Mouse (Mus musculus): ENCODE data around the gene Timeless. TPM values are rescaled to one million over a fixed set of nuclear protein-coding genes. Genes with fewer than 3 reads are reported as not detected.
"Not testable (repeated sequence)": the region's sequence is repeated elsewhere in the genome, so short reads cannot be mapped to it uniquely, and the experiment has no call there.

Timeless gene
- 5.7 TPM in 2 replicates for polyA plus RNA-seq (2012; rRNA removed)

DNA sequence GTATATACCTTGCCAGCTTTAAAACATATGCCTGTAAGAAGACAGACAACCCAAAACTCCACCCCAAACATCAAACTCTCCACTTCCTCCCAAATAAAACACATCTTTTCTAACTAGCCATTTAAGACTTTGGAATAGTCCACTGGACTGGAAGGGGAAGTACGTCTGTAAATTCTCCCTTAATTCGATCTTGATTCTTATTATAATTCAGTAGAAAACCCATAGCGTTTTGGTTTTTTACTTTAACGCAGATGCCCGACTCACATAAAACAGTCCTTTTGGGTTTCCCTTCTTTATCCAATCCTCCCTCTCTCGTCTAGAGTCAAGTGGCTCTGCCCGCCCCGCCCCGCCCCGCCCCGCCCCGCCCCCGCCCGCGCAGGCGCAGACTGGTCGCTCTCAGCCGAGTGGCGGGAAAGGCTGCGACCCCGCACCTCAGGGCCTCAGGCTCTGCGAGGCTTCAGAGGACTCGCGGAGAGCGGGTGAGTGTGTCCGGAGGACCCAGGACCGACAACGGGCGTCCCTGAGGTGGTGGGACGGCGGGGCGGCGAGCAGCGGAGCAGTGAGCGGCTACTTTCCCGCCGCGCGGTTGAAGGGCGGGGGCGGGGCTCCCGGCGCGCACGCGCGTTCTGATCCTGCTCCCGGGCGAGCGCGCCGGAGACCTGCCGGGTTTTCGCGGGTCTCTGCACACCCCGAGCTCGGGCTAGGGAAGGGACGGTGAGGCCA is at the start of gene Timeless:
Timeless (plus strand) TSS at position 369 of the 723 bp plus-strand sequence.
- WGBS: under 1% methylated on average over 57 of the region's 58 CpGs
- peak; percentile 59 for DNase-seq (ENCODE audit: low read depth, low spot score)

DNA sequence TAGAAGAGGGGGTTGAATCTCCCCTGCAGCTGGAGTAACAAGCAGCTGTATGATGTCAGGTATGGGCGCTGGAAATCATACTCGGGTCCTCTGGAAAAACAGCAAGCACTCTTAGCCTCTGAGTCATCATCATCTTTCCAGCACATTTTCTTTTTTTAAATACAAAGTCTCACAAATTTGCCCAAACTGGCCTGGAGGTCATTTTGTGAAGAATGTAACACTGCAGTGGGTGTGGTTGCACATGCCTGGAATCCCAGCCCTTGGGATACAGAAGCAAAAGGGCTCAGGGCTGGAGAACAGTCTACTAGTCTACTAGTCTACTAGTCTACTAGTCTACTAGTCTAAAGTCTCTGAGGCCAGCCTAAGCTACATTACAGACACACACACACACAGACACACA is 47.6 kb upstream of the Timeless start:
- 70% methylated on average over 2 of the region's 2 CpGs for WGBS
- DNase-seq (ENCODE audit: low read depth, low spot score): no peak

DNA sequence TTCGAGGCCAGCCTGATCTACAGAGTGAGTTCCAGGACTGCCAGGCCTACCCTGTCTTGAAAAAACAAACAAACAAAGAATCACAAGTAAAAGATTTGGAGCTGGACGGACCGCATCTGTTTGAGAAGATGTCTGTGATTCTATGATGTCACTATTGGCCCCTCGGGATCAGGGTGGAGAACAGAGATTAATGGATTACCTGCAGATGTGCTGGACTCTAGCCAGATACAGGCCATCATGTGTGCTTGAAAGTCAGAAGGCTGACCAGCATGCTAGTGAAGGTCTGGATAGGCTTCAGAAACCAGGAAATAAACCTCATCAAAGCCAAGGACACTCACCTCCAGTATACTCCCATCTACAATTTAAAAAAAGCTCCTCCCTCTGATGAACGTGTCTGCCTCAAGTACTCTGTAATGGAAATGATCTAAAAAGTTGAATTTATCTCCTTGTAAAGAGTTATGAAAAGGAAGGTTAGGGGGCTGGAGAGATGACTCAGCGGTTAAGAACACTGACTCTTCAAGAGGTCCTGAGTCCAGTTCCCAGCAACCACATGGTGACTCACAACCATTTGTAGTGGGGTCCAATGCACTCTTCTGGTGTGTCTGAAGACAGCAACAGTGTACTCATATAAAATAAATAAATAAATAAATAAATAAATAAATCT is 46.5 kb upstream of the Timeless start:
- DNase-seq (ENCODE audit: low read depth, low spot score): no peak
- WGBS: 54% methylated on average over 6 of the region's 6 CpGs

DNA sequence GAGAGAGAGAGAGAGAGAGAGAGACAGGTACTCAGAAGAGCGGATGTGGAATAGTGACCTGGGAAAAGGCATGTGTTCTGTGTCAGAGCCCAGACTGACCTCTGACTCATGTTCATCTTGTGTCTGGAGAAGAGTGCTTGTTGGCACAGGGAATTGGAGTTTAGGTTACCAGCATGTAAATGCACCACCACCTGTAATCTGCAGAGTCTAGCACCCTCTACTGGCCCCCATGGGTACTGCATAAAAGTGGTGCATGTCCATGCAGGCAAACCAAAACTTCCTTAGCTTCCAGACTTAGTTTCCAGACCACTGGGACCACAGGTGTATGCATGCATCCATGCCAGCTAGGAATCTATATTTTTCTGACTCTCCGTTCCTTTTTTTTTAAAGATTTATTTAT is 45.9 kb upstream of the Timeless start:
- DNase-seq (ENCODE audit: low read depth, low spot score): peak; percentile 81
- WGBS: 36% methylated on average over 2 of the region's 2 CpGs

DNA sequence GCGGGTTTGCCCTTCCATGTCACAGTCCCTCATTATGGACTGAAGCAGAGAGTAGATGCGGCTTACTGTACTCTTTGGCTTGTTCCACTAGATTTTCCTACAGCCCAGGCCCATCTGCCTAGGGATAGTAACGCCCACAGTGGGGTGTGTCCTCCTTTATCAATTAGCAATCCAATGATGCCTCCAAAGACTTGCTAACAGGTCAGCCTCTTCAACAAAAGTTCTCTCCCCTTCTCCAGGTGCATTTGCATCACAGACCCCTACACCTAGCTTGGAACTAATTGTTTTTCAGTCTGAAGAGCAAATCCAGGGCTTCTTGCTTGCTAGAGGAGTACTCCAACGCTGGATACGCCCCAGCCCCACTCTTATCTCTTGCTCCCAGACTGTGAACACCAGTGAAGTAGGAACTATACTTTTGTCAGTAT is 44.7 kb upstream of the Timeless start:
- DNase-seq (ENCODE audit: low read depth, low spot score): no peak
- 71% methylated on average over 5 of the region's 5 CpGs for WGBS

DNA sequence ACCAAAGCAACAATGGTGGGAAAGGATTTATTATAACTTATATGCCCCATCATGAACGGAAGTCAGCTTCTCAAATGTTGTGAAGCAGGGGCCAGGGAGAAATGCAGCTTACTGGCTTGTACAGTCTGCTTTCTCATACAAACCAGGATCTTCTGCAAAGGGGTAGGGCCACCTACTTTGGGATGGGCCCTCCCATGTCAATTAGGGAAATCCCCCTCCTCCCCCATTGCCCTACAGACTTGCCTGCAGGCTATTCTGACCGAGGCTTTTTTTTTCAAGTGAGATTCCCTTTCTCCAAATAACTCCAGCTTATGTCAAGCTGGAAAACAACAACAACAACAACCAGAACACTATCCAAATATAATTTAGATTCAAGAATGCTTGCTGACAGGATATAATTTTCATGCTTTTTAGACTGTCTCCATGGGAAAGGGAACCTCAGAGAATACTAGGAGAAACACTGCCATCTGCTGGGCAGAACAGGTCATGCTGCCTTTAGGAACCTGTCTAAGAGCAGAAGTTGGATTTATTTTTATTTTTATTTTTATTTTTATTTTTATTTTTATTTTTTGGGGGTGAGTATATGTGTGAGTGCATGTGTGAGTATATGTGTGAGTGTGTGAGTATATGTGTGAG is 43.5 kb upstream of the Timeless start:
- 50% methylated on average over 2 of the region's 2 CpGs for WGBS
- no peak for DNase-seq (ENCODE audit: low read depth, low spot score)

DNA sequence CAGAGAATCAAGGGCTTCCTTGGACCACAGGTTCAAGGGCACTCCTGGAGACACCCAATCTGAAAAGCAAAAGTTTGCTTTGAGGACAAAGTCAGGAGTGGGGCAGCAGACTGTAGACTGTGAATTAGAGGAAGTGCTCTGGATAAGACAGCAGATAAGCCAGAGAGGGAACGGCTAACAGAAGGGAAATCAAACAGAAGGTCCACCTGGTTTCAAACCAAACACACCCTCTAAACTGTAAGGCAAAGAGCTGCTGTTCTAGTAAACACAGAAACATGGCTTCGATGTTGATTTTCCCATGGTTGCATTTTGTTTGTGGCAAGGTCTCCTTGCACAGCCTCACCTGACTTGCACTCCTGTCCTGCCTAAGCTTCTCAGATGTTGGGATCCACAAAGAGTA is 40.4 kb upstream of the Timeless start:
- WGBS: 22% methylated on average over 2 of the region's 2 CpGs
- DNase-seq (ENCODE audit: low read depth, low spot score): no peak

DNA sequence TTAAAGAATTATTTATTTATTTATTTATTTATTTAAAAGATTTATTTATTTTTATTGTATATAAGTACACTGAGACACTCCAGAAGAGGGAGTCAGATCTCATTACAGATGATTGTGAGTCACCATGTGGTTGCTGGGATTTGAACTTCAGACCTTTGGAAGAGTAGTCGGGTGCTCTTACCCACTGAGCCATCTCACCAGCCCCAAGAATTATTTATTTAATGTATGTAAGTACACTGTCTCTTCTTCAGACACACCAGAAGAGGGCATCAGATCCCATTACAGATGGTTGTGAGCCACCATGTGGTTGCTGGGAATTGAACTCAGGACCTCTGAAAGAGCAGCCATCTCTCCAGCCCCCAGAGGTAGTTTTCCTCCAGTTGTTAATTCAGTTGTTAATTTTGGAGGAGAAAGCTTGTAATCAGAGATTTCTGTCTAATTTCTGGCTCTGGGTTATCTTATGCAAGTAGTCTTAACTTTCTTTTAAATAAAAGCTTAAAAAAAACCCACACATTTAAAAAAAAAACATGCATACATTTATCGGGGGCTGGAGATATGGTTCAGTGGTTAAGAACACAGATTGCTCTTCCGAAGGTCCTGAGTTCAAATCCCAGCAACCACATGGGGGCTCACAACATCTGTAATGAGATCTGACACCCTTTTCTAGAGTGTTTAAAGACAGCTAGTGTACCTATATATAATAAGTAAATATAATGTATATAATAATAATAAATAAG is 39.7 kb upstream of the Timeless start:
- not testable (repeated sequence) for DNase-seq (ENCODE audit: low read depth, low spot score)
- WGBS: 86% methylated on average over 3 of the region's 3 CpGs

DNA sequence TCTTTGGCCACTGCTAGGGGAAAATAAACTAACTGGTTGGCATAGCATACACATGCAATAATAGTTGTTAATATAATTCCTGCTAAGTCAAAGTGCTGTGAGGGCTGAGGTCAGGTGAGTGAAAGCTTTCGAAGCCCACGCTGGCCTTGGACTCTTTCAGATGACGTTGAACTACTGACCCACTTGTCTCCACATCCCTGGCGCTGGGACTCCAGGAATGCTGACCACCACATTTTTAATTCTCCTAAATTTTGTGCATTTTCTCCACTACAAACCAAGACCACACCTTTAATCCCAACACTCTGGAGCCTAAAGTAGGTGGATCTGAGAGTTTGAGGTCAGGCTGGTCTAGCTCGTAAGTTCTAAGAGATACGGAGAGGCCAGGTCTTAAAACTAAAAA is 38.8 kb upstream of the Timeless start:
- 95% methylated on average over 6 of the region's 6 CpGs for WGBS
- no peak for DNase-seq (ENCODE audit: low read depth, low spot score)

DNA sequence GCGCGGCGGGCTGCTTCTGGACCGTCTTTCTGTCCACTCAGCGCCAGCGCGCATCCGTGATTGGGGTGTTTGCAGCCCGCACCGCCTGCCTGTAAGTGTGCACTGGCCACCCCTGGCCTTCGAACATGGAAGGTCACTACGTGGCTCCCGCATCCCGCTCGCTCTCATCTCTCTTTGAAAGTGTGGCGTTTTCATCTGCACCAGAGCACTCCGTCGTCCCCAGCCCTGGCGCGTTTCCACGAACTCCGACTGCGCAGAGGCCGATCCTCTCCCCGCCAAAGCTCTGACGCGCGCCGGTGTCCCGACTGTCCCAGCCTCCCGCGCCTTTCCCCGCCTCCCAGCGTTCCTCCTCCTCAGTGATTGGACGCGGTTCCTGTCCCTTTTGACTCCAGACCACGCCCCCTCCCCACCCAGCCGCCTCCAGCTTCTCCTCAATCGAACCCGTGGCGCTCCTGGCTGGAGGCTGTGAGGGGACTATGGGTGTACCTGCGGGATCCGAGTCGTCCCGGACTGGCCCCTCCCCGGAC is 37.8 kb upstream of the Timeless start, which contains the start of gene Gls2:
Gls2 (plus strand) TSS at position 434 of the 527 bp plus-strand sequence.
- peak; percentile 78 for DNase-seq (ENCODE audit: low read depth, low spot score)
- under 1% methylated on average over 46 of the region's 46 CpGs for WGBS

DNA sequence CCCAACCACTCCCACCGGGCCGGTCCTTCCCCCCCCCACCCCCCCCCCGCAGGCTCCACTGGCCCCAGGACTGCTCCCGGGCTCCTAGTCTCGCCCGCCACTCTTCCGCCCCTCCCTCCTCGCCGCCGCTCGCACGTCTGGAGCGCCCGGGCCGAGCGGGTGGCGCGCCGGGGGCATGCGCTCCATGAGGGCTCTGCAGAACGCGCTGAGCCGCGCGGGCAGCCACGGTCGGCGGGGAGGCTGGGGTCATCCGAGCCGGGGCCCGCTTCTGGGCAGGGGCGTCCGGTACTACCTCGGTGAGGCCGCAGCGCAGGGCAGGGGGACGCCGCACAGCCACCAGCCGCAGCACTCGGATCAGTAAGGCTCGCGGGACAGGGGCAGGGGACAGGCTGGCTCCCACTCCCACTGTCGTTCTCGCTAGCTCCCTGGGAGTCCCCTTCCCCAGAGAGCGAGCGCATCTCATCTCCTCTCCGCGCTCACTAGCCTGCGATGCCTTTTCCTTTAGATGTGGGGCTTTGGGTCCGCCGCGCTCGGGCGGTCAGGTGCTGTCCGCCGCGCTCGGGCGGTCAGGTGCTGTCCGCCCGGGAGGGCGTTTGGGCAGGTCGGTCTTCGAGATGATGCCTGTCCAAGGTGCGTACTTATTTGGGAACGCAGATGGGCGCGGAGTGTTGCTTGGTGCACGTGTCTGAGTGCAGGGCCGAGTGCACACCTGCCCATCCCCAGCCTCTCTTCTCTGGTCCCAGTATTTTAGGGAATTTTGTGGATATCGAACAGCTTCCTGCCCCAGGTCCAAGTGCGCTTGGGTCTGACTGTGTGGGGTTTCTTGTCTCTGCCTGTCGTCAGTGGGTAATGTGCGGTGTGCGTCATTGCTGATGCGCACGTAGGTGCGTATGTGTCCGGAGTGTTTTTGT is 37.1 kb upstream of the Timeless start:
- 2% methylated on average over 75 of the region's 79 CpGs for WGBS
- DNase-seq (ENCODE audit: low read depth, low spot score): no peak

DNA sequence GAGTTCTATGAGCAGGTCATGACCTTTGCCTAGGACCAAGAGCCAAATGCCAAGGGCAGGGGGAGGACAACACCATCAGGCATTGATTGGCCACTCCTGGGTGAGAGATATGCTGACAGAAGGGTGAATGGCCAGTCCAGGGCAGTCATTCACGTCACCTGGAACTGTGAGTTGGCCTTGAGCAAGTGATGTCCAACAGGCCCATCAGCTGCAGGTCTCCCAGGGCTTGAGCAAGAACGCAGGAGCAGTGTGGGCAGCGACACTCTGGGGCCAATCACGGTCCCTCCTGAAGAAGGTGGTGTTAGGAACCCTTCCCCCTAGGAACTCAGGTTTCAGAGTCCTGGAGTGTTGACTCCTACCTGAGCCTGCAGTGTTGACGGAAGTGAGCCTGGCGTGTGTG is 30.0 kb upstream of the Timeless start:
- WGBS: 91% methylated on average over 6 of the region's 6 CpGs
- no peak for DNase-seq (ENCODE audit: low read depth, low spot score)

DNA sequence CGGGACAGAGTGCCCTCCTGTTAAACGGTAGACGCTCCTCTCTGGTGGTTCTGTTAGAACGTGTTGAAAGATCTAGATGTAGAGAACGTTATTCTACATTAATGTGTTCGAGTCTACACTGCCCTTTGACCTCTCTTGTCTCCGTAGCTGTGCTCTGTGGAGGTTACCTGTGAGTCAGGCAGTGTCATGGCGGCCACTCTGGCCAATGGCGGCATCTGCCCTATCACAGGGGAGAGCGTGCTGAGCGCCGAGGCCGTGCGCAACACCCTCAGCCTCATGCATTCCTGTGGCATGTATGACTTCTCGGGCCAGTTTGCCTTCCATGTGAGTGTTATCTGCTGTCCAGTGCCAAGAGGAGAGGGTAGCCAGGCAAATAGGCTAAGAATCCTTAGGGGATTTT is 26.9 kb upstream of the Timeless start:
- no peak for DNase-seq (ENCODE audit: low read depth, low spot score)
- WGBS: 68% methylated on average over 15 of the region's 15 CpGs

DNA sequence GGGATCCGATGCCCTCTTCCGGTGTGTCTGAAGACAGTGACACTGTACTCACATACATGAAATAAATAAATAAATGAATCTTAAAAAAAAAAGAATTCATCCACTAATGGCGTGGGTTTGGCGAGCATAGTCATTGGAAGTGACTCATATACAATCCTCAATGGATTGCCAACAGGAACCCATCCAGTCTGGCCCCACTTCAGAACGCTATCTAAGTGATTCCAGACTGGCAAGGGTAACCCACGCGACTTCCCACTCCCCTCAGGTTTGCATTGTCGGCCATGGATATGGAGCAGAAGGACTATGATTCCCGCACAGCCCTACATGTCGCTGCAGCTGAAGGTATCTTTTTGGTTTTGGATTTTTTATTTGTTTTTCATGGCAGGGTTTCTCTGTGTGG is 23.5 kb upstream of the Timeless start:
- no peak for DNase-seq (ENCODE audit: low read depth, low spot score)
- 93% methylated on average over 10 of the region's 10 CpGs for WGBS

DNA sequence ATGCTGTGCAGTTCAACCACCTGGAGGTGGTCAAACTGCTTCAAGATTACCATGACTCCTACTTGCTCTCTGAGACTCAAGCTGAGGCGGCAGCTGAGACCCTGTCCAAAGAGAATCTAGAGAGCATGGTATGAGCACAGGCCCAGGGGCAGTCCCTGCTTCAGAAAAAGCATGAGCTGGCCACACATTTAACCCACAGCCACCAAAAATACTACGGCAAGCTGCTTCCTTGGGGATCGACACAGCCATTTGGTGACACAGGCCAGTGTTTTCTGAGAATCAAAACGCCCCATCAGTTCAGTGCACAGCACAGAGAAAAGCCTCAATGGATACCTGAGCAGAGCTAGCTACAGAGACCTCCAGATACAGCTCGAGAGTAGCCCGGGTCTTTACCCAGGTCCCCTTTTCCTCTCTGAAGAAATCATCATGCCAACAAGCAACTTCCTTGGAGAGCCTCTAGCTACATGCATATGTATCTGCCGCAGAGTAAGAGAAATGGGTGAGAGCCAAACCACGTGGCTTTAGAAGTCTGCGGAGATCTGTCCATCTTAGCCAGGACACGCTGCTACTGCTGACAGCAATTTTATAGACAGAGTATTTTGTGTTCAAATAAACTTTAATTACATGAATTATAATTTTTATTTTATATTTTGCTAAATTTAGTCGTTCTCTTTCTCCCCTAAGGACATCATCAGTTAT is 22.4 kb upstream of the Timeless start:
- DNase-seq (ENCODE audit: low read depth, low spot score): no peak
- WGBS: 94% methylated on average over 11 of the region's 11 CpGs

DNA sequence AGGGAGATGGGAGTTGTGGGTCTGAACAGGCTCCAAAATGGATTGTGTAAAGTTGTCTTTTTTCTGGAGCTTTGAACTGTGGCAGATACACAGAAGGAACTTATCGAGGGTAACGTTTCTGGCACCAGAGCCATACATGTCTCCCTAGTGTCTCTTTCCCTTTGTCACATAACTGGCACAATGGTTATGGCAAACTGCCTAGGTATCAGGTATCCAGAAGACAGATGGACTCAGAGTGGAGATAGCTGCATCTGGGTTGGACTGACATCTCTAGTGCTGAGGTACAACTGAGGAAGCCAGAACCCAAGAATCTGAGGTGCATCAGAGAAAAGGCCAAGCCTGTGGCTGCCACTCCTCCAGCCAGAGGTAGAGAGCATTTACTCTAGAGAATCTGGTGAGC is 21.7 kb upstream of the Timeless start:
- no peak for DNase-seq (ENCODE audit: low read depth, low spot score)
- 89% methylated on average over 2 of the region's 2 CpGs for WGBS

DNA sequence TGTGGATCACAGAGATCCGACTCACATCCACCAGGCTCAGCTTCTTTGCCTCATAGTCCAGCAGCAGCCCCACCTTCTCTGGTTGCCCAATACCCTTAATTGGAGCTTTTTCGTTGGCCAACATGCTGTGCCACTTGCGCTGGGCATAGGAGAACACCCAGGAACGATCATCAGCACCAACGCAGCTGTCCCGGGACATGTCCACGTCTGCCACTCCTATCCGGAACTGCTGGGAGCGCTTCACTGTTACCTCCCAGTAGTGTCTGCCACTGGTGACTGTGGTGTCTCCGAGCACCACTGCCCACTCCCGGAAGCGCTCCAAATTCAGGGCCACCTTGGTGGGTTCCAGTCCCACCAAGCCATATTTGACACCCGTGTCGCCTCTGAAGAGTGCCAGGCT is 20.9 kb upstream of the Timeless start:
- DNase-seq (ENCODE audit: low read depth, low spot score): peak; percentile 25
- 7% methylated on average over 14 of the region's 14 CpGs for whole genome bisulfite sequencing

DNA sequence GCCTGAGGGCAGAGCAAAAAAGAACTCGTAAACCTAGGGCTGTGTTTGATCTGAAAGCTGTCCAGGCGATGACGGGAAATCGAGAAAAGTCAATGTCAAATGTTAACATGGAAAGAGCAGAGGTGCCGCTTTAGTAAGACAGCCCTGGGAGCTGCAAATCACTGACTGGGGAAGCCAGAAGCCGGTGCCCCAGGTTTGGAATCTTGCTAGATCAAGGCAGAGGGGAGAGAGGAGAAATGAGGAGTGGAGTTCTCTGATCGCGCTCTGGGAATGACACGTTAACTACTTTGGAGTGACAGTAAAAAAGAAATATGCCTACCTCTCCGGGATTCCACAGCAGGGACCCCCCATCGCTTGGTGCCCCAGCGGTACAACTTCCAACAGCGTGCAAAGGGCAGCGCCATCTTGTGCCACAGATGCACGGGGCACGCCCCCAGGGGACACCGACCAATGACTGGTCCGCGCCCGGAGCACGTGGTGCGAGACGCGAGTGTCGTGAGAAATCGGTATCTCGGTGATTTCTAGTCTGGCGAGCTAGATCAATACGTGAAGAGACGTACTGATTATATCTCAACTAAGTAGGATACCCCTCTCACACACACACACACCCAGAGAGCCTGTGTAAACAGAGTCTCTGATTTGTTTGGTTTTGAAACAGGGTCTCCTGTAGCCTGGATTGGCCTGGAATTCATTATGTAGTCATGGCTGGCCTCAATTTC is 20.3 kb upstream of the Timeless start, which contains the start of gene Spryd4:
Spryd4 (minus strand) TSS at position 418 of the 719 bp plus-strand sequence.
- DNase-seq (ENCODE audit: low read depth, low spot score): peak; percentile 74

More for the DNA sequence above, 20.3 kb upstream of the Timeless start, which contains the start of gene Spryd4:
- under 1% methylated on average over 30 of the region's 30 CpGs for WGBS

Measured in large intestine, adult 2 months (tissue).